Mouse (Mus musculus) heart, embryonic 13.5 days (tissue): ENCODE results near the gene Aldh1l2. TPM values are rescaled to one million over a fixed set of nuclear protein-coding genes. Genes with fewer than 3 reads are reported as not detected.

ENCODE experiments used
- ATAC-seq: fragments of 200-750 bp; cut with Nextera tagmentation; 2 replicates; pipeline ENCODE4 v1.8.0; 2017; ENCODE audit warnings: moderate TSS enrichment; ENCODE audit not compliant: insufficient number of reproducible peaks, low FRiP score, low TSS enrichment; ENCODE audit errors: extremely low read depth
- H3K27ac ChIP-seq: fragments of 300-500 bp; sonication (generic); replicated peaks from 2 replicates; pipeline ENCODE4 v1.5.1; 2015; ENCODE audit warnings: moderate library complexity, mild to moderate bottlenecking, inconsistent platforms
- H3K27me3 ChIP-seq: fragments of 300-500 bp; sonication (generic); replicated peaks from 2 replicates; pipeline ENCODE4 v1.6.1; 2015; ENCODE audit warnings: mild to moderate bottlenecking, inconsistent platforms
- H3K36me3 ChIP-seq: fragments of 300-500 bp; sonication (generic); 2 replicates; pipeline ENCODE4 v1.6.1; 2015; ENCODE audit warnings: mild to moderate bottlenecking, inconsistent platforms
- H3K4me1 ChIP-seq: fragments of 300-500 bp; sonication (generic); 2 replicates; pipeline ENCODE4 v1.6.1; 2015; ENCODE audit warnings: inconsistent platforms
- H3K4me2 ChIP-seq: fragments of 300-500 bp; sonication (generic); 2 replicates; pipeline ENCODE4 v1.6.1; 2015; ENCODE audit warnings: inconsistent platforms, mild to moderate bottlenecking, moderate library complexity
- H3K4me3 ChIP-seq: fragments of 300-500 bp; sonication (generic); 2 replicates; pipeline ENCODE4 v1.5.1; 2015; ENCODE audit warnings: moderate library complexity, mild to moderate bottlenecking, inconsistent platforms
- H3K9ac ChIP-seq: fragments of 300-500 bp; sonication (generic); 2 replicates; pipeline ENCODE4 v1.6.1; 2015; ENCODE audit warnings: inconsistent platforms, mild to moderate bottlenecking, moderate library complexity
- H3K9me3 ChIP-seq: fragments of 300-500 bp; sonication (generic); 2 replicates; pipeline ENCODE4 v1.6.1; 2016; ENCODE audit warnings: inconsistent platforms
- whole genome bisulfite sequencing: fragments of 180-500 bp; shearing (Covaris S2); methylation state at CpG from one replicate; pipeline ENCODE4 v1.1.7; 2015; ENCODE audit warnings: mixed read lengths; 5-methylcytosine and 5-hydroxymethylcytosine counted together
- polyA plus RNA-seq: library from polyadenylated mRNA; unstranded; fragments of >200 nt; fragmentation: Nextera tagmentation; extraction: Ambion mirVana; gene quantifications from 2 replicates; pipeline ENCODE4 v1.2.1, GENCODE M21; 2015

Aldh1l2 gene
- polyA plus RNA-seq, 1 experiment from 2014 or later = 9.1 TPM

DNA sequence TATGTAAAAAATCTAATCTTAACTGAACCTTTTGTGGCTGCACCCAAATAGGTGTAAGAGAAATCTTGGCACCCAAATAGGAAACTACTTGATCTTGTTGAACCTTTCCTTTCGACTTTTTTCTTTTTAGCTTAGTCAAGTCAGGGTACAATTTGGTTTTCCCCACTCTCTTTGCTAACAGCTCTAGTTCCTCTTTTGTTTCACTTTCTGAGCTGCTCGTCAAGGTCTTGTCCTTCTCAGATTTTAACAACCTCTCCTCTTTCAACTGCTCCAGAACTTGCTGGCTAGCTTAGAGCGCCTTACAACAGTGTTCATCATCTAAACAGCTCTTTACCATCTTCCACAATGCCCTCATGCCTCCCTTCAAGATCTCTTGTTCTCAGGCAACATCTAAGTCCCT, 76.4 kb downstream of the Aldh1l2 start:
- Histone ChIP-seq H3K27ac (no peak overlapping the region), H3K27me3 (no peaks in the 10 kb centered on the region), H3K4me2 (no peak overlapping the region), H3K9me3 (peaks cover 43% of the 10 kb centered on the region), H3K4me1 (no peaks in the 10 kb centered on the region), H3K36me3 (peaks cover 13% of the 10 kb centered on the region; the same call in 1 of the 2 replicates), H3K9ac (no peak overlapping the region), H3K4me3 (no peak overlapping the region)
- 81% methylated on average over 3 of the region's 3 CpGs for WGBS
- no peak for ATAC-seq

DNA sequence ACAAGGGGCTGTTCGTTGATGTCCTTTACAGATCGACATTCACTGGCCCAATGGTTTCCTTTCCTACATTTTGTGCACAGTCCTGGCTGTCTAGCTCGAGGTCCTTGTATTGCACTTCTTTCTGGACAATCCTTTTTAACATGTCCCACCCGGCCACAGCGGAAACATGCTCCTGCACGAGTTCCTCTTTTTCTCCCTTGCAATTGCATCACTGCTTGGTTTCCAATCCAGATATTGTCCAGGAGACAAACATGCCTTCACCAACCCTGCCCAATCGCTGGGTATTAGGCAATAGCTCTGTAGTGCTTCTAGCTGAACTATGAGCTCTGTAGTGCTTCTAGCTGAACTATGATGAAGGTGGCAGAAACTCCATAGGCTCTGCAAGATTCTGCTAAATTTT, 85.4 kb downstream of the Aldh1l2 start:
- Histone ChIP-seq H3K27ac (no peak overlapping the region), H3K4me1 (no peaks in the 10 kb centered on the region), H3K4me2 (no peak overlapping the region), H3K36me3 (0 out of 2 replicates have a peak, but pooled peaks cover 5% of the 10 kb centered on the region), H3K9ac (no peak overlapping the region), H3K9me3 (peaks cover 45% of the 10 kb centered on the region), H3K27me3 (no peaks in the 10 kb centered on the region), H3K4me3 (no peak overlapping the region)
- ATAC-seq = no peak
- WGBS = 82% methylated on average over 7 of the region's 7 CpGs

Other genes starting within 250 kb of the Aldh1l2 start
- 0.61 and 0.62 TPM in 2 replicates for gene Slc41a2, start 196.3 kb downstream of the Aldh1l2 start, polyA plus RNA-seq
- 0.39 and 0.40 TPM in 2 replicates for gene D10Wsu102e, start 173.9 kb downstream of the Aldh1l2 start, polyA plus RNA-seq
- 22.0 and 23.9 TPM in 2 replicates for gene Washc4, start 9.6 kb upstream of the Aldh1l2 start, polyA plus RNA-seq
- gene Appl2, start 114.6 kb upstream of the Aldh1l2 start, polyA plus RNA-seq = 23.4 and 29.3 TPM in 2 replicates
- gene 1500009L16Rik, start 188.7 kb upstream of the Aldh1l2 start, polyA plus RNA-seq = 17.3 and 19.9 TPM in 2 replicates